Mouse (Mus musculus): ENCODE data around the gene Il12a.

The Il12a gene

GRCm38 (mm10) chr3:68690344-68690743 lies at the start of gene Il12a:
Il12a (plus strand) TSS chr3:68690644.
- DNase-seq (ENCODE audit: low spot score): no peak

- no peak for DNase-seq (ENCODE audit: low spot score)
Observed at GRCm38 (mm10) chr3:68642935-68643334, 47.5 kb upstream of the Il12a start.

GRCm38 (mm10) chr3:68646387-68647130 lies 43.9 kb upstream of the Il12a start:
- no peak for DNase-seq (ENCODE audit: low spot score)

- no peak for DNase-seq (ENCODE audit: low spot score)
Observed at GRCm38 (mm10) chr3:68647282-68647681, 43.2 kb upstream of the Il12a start.

GRCm38 (mm10) chr3:68650251-68650650 lies 40.2 kb upstream of the Il12a start:
- no peak for DNase-seq (ENCODE audit: low spot score)

GRCm38 (mm10) chr3:68656607-68657352 lies 33.7 kb upstream of the Il12a start:
- DNase-seq (ENCODE audit: low spot score): no peak

- no peak for DNase-seq (ENCODE audit: low spot score)
Observed at GRCm38 (mm10) chr3:68657589-68658245, 32.7 kb upstream of the Il12a start.

GRCm38 (mm10) chr3:68659996-68660395 lies 30.4 kb upstream of the Il12a start:
- no peak for DNase-seq (ENCODE audit: low spot score)

GRCm38 (mm10) chr3:68660538-68660937 lies 29.9 kb upstream of the Il12a start:
- DNase-seq (ENCODE audit: low spot score): no peak

- no peak for DNase-seq (ENCODE audit: low spot score)
Observed at GRCm38 (mm10) chr3:68662386-68662785, 28.1 kb upstream of the Il12a start.

GRCm38 (mm10) chr3:68664337-68664736 lies 26.1 kb upstream of the Il12a start:
- no peak for DNase-seq (ENCODE audit: low spot score)

- no peak for DNase-seq (ENCODE audit: low spot score)
Observed at GRCm38 (mm10) chr3:68666377-68666776, 24.1 kb upstream of the Il12a start.

GRCm38 (mm10) chr3:68667852-68668251 lies 22.6 kb upstream of the Il12a start:
- DNase-seq (ENCODE audit: low spot score): no peak

GRCm38 (mm10) chr3:68669418-68669974 lies 20.9 kb upstream of the Il12a start:
- DNase-seq (ENCODE audit: low spot score): no peak

- DNase-seq (ENCODE audit: low spot score): no peak
Observed at GRCm38 (mm10) chr3:68674721-68675120, 15.7 kb upstream of the Il12a start.

GRCm38 (mm10) chr3:68675216-68675835 lies 15.1 kb upstream of the Il12a start:
- DNase-seq (ENCODE audit: low spot score): no peak

- no peak for DNase-seq (ENCODE audit: low spot score)
Observed at GRCm38 (mm10) chr3:68675980-68676678, 14.3 kb upstream of the Il12a start.

- peak; percentile 27 for DNase-seq (ENCODE audit: low spot score)
Observed at GRCm38 (mm10) chr3:68676831-68677303, 13.6 kb upstream of the Il12a start.

- DNase-seq (ENCODE audit: low spot score): no peak
Observed at GRCm38 (mm10) chr3:68678805-68679585, 11.4 kb upstream of the Il12a start.

GRCm38 (mm10) chr3:68683579-68683978 lies 6.9 kb upstream of the Il12a start:
- no peak for DNase-seq (ENCODE audit: low spot score)

- DNase-seq (ENCODE audit: low spot score): no peak
Observed at GRCm38 (mm10) chr3:68684207-68684606, 6.2 kb upstream of the Il12a start.
